In genomic region chr14:80055725-80056124, GRCm38 (mm10) we compare ENCODE assay signal across 25 mouse cellular contexts.
"Had no signal": no experiment of that assay in that cellular context is flagged by ENCODE, and none has a peak within 500 bp of the region (broad histone marks: within the 10 kb centered on the region; RNA-seq: fewer than 3 reads in every experiment).

No protein-coding gene starts in this region.

- H3K36me3 ChIP-seq: heart, embryonic 13.5 days; heart, embryonic 15.5 days; hindbrain, embryonic 10.5 days; hindbrain, embryonic 12.5 days; intestine, embryonic 15.5 days; limb, embryonic 13.5 days; limb, embryonic 15.5 days; liver, embryonic 12.5 days had no signal

- H3K4me3 ChIP-seq: gastrocnemius, adult 2 months; heart, embryonic 13.5 days; heart, embryonic 15.5 days; hindbrain, embryonic 10.5 days; hindbrain, embryonic 12.5 days; intestine, embryonic 15.5 days; layer of hippocampus, adult 2 months; limb, embryonic 13.5 days; limb, embryonic 15.5 days; liver, embryonic 12.5 days had no signal

- H3K27me3 ChIP-seq: heart, embryonic 13.5 days; heart, embryonic 15.5 days; hindbrain, embryonic 12.5 days; intestine, embryonic 15.5 days; limb, embryonic 13.5 days; limb, embryonic 15.5 days; liver, embryonic 12.5 days had no signal

- H3K27ac ChIP-seq: gastrocnemius, adult 2 months; heart, embryonic 13.5 days; heart, embryonic 15.5 days; hindbrain, embryonic 10.5 days; hindbrain, embryonic 12.5 days; hindbrain, embryonic 14.5 days; intestine, embryonic 15.5 days; layer of hippocampus, adult 2 months; limb, embryonic 13.5 days; limb, embryonic 15.5 days; liver, embryonic 12.5 days; liver, embryonic 14.5 days had no signal

- H3K4me1 ChIP-seq: heart, embryonic 13.5 days; heart, embryonic 15.5 days; hindbrain, embryonic 10.5 days; hindbrain, embryonic 12.5 days; intestine, embryonic 15.5 days; limb, embryonic 15.5 days; liver, embryonic 12.5 days had no signal

- H3K9me3 ChIP-seq: heart, embryonic 13.5 days; heart, embryonic 15.5 days; hindbrain, embryonic 10.5 days; hindbrain, embryonic 12.5 days; intestine, embryonic 15.5 days; limb, embryonic 13.5 days; limb, embryonic 15.5 days; liver, embryonic 12.5 days had no signal

- DNase-seq: gastrocnemius, adult 2 months; gastrocnemius, postnatal 10 days; gastrocnemius, postnatal 25 days; heart, adult 18-20 months; heart, postnatal 14 days; heart, postnatal 4 days; kidney, adult 18-20 months; kidney, adult 8-10 months; kidney, postnatal 10 days; kidney, postnatal 25 days; kidney, postnatal 4 days; layer of hippocampus, adult 9-11 months; layer of hippocampus, postnatal 36 days; left cerebral cortex, postnatal 4 days had no signal
